Mouse (Mus musculus) bone marrow macrophage, adult 2 months (primary cell): ENCODE data around the gene Gm5475.

Experiments used
- CTCF ChIP-seq: IDR thresholded peaks from 2 replicates; pipeline ENCODE4 v1.5.1; 2012; ENCODE audit warnings: low read depth, mild to moderate bottlenecking, low read length, moderate library complexity
- POLR2A ChIP-seq: IDR thresholded peaks from 2 replicates; pipeline ENCODE4 v1.6.1; 2012; ENCODE audit warnings: mild to moderate bottlenecking, low read depth, low read length, borderline replicate concordance

DNA sequence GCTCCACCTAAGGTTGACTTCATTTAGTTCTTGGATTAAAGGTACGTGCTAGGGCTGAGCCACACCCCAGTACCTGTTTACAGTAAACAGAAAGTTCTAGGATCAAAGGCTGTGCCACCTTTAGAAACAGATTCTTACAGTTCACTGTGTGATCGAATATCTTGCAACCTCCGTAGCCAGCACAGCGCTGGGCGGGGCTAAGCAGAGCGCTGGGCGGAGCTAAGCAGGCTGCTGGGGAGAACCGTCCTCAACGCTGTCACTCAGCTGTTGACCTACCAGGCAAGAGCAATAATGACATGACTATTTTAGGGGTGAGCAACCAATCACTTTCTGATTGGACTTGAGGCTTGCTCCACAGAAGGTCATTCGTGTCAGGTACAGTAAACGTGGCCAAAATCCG is 39.0 kb downstream of the Gm5475 start:
- TF ChIP-seq CTCF (no peak), POLR2A (no peak)
